Mouse (Mus musculus): ENCODE measurements around the gene Ugt1a9.

DNA sequence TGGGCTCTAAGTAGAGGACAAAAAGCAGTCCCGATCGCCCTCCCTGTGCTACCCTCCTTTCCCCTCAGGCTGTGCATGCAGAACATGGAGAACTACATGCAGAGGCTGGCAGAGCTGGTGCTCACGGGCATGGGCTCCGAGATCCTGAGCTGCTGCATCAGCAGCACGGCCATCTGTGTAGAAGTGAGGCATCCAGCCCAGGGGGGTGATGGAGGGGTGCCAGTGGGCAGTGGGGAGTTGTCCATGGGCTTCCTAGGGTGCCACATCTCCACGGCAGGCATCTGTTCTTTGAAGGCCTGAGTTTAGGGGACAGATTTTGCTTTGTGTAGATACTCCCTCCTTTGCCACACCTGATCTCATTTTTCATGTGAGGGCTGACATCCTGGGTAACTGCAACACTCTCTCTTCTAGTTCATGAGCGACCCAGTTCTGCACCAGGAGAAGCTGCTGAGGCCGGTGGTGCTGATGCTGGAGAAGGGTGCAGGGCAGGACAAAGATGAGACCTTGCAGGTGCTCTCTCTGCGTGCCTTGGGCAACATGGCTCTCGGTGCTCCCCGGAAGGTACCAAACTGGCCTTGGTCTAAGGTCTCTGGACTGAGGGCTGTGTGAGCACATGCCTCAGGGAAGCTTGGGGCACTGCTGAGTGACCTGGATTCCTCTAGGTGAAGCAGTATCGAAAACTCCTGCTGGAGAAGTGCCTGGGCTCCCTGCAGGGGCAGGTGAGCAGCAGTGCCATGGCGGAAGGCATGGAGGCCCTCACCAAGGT is 185.6 kb downstream of the Ugt1a9 start:
- TF ChIP-seq CTCF (IDR thresholded peaks at IDR 0.05; ENCODE audit: low read depth) (no peak; the same call in none of the 2 replicates), EP300 (IDR thresholded peaks at IDR 0.05; ENCODE audit: low read depth) (no peak)
